Mouse (Mus musculus) midbrain, embryonic 13.5 days (tissue): ENCODE results near the gene Nlrp3. TPM values are rescaled to one million over a fixed set of nuclear protein-coding genes. Genes with fewer than 3 reads are reported as not detected.
"Not testable (repeated sequence)": the region's sequence is repeated elsewhere in the genome, so short reads cannot be mapped to it uniquely, and the experiment has no call there.

Experiments used
- ATAC-seq: fragments of 200-750 bp; cut with Nextera tagmentation; 2 replicates; pipeline ENCODE4 v1.8.0; 2017; ENCODE audit warnings: mild to moderate bottlenecking, moderate TSS enrichment, moderate library complexity
- H3K27ac ChIP-seq: fragments of 300-500 bp; sonication (generic); 2 replicates; pipeline ENCODE4 v1.5.1; 2015; ENCODE audit warnings: inconsistent platforms, mild to moderate bottlenecking, moderate library complexity
- H3K27me3 ChIP-seq: fragments of 300-500 bp; sonication (generic); 2 replicates; pipeline ENCODE4 v1.6.1; 2015; ENCODE audit warnings: mild to moderate bottlenecking, inconsistent platforms
- H3K36me3 ChIP-seq: fragments of 300-500 bp; sonication (generic); 2 replicates; pipeline ENCODE4 v1.6.1; 2015; ENCODE audit warnings: mild to moderate bottlenecking, inconsistent platforms
- H3K4me1 ChIP-seq: fragments of 300-500 bp; sonication (generic); replicated peaks from 2 replicates; pipeline ENCODE4 v1.6.1; 2015; ENCODE audit warnings: inconsistent platforms
- H3K4me2 ChIP-seq: fragments of 300-500 bp; sonication (generic); replicated peaks from 2 replicates; pipeline ENCODE4 v1.6.1; 2015; ENCODE audit warnings: moderate library complexity, mild to moderate bottlenecking, inconsistent platforms
- H3K4me3 ChIP-seq: fragments of 300-500 bp; sonication (generic); replicated peaks from 2 replicates; pipeline ENCODE4 v1.5.1; 2015; ENCODE audit warnings: mild to moderate bottlenecking, inconsistent platforms
- H3K9ac ChIP-seq: fragments of 300-500 bp; sonication (generic); replicated peaks from 2 replicates; pipeline ENCODE4 v1.6.1; 2015; ENCODE audit warnings: mild to moderate bottlenecking, inconsistent platforms
- H3K9me3 ChIP-seq: fragments of 300-500 bp; sonication (generic); 2 replicates; pipeline ENCODE4 v1.6.1; 2016; ENCODE audit warnings: mild to moderate bottlenecking, inconsistent platforms
- WGBS: fragments of 180-500 bp; shearing (Covaris S2); methylation state at CpG from one replicate; pipeline ENCODE4 v1.1.7; 2015; 5-methylcytosine and 5-hydroxymethylcytosine counted together
- polyA plus RNA-seq: library from polyadenylated mRNA; unstranded; fragments of >200 nt; fragmentation: Nextera tagmentation; extraction: Ambion mirVana; gene quantifications from 2 replicates; pipeline ENCODE4 v1.2.1, GENCODE M21; 2015

The Nlrp3 gene
- polyA plus RNA-seq, 1 experiment from 2014 or later, result 0.04 TPM

DNA sequence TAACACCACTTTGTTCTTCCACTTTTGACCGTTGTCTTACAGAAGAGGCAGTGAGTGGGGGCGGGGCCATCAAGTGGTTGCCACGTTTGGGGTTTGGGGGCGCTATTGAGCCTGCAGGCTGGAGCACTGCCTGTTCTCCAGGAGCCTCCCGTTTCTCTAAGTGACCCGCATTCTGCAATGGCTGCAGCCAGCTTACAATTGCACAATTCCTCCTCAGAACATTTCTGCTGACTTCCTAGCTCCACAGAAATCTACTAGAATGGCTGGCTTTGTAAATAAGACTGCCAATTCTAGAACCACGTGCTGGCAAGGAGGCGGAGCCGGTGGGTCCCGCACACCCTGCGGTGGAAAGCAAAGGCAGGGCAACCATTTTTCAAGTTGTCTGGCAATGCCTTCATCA, 3.0 kb upstream of the Nlrp3 start:
- Histone ChIP-seq H3K27me3 (no peaks in the 10 kb centered on the region), H3K4me3 (no peak overlapping the region), H3K9me3 (no peaks in the 10 kb centered on the region), H3K9ac (no peak overlapping the region), H3K27ac (no peak overlapping the region), H3K4me2 (no peak overlapping the region), H3K36me3 (no peaks in the 10 kb centered on the region), H3K4me1 (no peaks in the 10 kb centered on the region)
- WGBS, result 46% methylated on average over 11 of the region's 11 CpGs
- ATAC-seq, result no peak

DNA sequence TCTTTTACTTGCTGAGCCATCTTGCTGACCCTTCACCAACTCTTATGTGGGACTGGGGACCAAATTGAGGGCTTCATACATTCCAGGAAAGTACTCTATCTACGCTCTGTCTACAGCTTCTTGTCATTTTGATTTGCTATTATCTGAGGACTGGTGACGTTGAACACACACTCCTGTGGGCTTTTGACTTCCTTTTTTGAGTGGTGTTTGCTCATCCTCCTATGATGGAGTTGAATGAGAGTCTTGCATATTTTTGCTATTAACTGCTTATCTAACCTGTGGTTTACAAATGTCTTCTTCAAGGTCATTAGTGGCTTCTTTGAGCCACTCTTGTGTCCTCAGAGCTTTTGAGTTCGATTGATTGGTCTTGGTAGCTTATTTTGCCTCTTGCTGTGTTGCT, 1.2 kb upstream of the Nlrp3 start:
- no peaks in the 10 kb centered on the region for H3K27me3 ChIP-seq
- ATAC-seq, result no peak
- no peak overlapping the region for H3K9ac ChIP-seq
- no peaks in the 10 kb centered on the region for H3K9me3 ChIP-seq
- H3K36me3 ChIP-seq, result no peaks in the 10 kb centered on the region
- H3K4me1 ChIP-seq, result no peaks in the 10 kb centered on the region
- H3K4me2 ChIP-seq, result no peak overlapping the region
- WGBS, result 80% methylated on average over 3 of the region's 3 CpGs
- H3K27ac ChIP-seq, result no peak overlapping the region
- H3K4me3 ChIP-seq, result no peak overlapping the region

DNA sequence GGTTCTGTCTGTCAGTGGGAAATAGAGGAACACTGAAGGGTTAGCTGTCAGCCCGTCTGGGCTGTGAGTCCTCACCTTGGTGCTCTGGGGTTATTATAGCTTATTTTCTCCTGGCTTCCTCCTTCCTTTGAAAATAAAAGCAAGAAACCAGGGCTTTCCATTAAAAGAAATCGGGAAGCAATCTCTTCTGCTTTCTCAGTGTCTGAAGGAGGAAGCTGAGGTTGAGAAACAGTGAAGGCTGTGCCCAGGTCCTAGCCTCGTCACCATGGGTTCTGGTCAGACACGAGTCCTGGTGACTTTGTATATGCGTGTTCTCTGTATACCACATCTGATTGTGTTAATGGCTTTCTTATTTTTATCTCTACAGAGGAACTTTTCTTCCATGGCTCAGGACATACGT, 1.1 kb downstream of the Nlrp3 start:
- Histone ChIP-seq H3K4me2 (no peak overlapping the region), H3K27me3 (no peaks in the 10 kb centered on the region), H3K4me3 (no peak overlapping the region), H3K9ac (no peak overlapping the region), H3K9me3 (no peaks in the 10 kb centered on the region), H3K4me1 (no peaks in the 10 kb centered on the region), H3K27ac (no peak overlapping the region), H3K36me3 (no peaks in the 10 kb centered on the region)
- WGBS, result 87% methylated on average over 6 of the region's 6 CpGs
- no peak for ATAC-seq

DNA sequence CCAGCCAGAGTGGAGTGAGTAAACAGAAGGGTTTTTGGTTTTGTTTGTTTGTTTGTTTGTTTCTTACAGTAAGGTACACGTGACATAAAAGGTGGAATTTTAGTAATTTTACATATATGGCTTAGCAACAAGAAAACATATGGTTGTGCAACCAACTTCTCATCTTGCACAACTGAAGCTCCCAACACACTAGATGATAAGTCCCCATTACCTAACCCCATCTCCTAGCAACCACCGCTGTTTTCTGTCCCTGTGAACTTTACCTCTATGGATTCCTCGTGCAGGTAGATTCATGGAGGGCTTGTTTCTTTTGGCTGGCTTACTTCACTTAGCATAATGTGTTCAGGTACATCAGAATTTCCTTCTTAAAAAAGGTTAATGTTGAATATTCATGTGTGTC, 2.0 kb downstream of the Nlrp3 start:
- Histone ChIP-seq H3K4me1 (no peaks in the 10 kb centered on the region), H3K4me3 (no peak overlapping the region), H3K9ac (no peak overlapping the region), H3K36me3 (no peaks in the 10 kb centered on the region), H3K27me3 (no peaks in the 10 kb centered on the region), H3K27ac (no peak overlapping the region), H3K4me2 (no peak overlapping the region), H3K9me3 (no peaks in the 10 kb centered on the region)
- no peak for ATAC-seq
- WGBS, result 77% methylated on average over 3 of the region's 3 CpGs

DNA sequence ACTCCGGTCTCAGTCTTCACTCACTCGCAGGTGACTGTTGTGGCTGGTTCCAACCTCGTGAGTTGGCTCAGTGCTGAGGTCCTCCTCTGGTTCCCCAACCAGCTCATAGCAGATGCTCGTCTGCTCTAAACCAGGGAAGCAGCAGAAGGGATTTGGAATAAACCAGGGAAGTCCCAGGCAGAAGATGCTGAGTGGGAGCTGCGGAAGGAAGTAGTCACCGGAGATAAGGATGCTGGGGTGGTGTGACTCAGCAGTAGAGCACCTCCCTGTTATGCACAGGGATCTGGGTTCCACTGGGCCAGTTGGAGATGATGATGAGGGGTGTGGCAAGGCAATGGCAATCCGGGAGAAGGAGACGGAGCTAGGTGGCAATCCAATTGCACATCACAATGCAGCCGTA, 2.6 kb downstream of the Nlrp3 start:
- H3K9me3 ChIP-seq, result no peaks in the 10 kb centered on the region
- H3K27me3 ChIP-seq, result no peaks in the 10 kb centered on the region
- no peaks in the 10 kb centered on the region for H3K4me1 ChIP-seq
- 85% methylated on average over 9 of the region's 9 CpGs for WGBS
- H3K36me3 ChIP-seq, result no peaks in the 10 kb centered on the region
- ATAC-seq, result no peak
- H3K9ac ChIP-seq, result no peak overlapping the region
- H3K27ac ChIP-seq, result no peak overlapping the region
- H3K4me3 ChIP-seq, result no peak overlapping the region
- no peak overlapping the region for H3K4me2 ChIP-seq

DNA sequence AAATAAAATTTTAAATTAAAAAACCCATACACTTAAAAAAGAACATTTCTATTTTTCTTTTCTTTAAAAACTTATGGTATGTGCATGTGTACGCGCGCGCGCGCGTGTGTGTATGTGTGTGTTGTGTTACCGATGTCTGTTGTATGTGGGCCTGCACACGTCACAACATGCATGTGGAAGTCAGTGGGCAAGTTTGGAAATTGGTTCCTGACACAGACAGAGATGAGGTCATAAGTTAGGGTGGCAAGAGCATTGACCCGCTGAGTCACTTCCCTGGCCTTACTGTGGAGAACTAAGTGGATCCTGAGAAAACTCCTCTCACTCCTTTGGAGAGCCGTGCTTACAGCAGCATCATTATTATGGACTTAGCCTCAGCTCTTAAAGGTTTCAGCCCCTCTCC, 12.8 kb downstream of the Nlrp3 start:
- WGBS, result 92% methylated on average over 11 of the region's 11 CpGs
- H3K9ac ChIP-seq, result no peak overlapping the region
- no peak overlapping the region for H3K27ac ChIP-seq
- H3K36me3 ChIP-seq, result no peaks in the 10 kb centered on the region
- H3K4me2 ChIP-seq, result no peak overlapping the region
- H3K4me1 ChIP-seq, result no peaks in the 10 kb centered on the region
- no peaks in the 10 kb centered on the region for H3K27me3 ChIP-seq
- H3K9me3 ChIP-seq, result no peaks in the 10 kb centered on the region
- no peak overlapping the region for H3K4me3 ChIP-seq
- ATAC-seq, result no peak

DNA sequence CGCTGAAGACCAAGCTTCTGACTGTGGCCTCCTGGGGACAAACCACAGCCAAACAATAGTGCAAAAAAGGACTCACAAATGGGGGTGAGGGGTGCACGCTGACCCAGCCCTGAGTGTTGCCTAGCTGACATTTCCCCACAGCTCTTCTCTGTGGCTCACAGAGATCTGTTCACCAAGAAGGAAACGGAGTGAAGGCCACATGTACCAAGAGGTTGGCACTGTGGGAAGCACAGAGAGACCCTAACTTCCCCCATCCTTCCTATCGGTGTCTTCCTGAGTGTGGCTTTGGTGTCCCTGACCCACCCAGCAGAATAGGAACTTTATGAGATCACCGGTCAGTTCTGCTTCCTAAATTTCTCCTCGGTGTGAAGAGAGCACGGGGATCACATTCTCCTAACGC, 13.2 kb downstream of the Nlrp3 start:
- Histone ChIP-seq H3K27me3 (no peaks in the 10 kb centered on the region), H3K4me1 (no peaks in the 10 kb centered on the region), H3K9me3 (no peaks in the 10 kb centered on the region), H3K4me3 (no peak overlapping the region), H3K4me2 (no peak overlapping the region), H3K27ac (no peak overlapping the region), H3K9ac (no peak overlapping the region), H3K36me3 (no peaks in the 10 kb centered on the region)
- no peak for ATAC-seq
- 74% methylated on average over 8 of the region's 8 CpGs for WGBS

DNA sequence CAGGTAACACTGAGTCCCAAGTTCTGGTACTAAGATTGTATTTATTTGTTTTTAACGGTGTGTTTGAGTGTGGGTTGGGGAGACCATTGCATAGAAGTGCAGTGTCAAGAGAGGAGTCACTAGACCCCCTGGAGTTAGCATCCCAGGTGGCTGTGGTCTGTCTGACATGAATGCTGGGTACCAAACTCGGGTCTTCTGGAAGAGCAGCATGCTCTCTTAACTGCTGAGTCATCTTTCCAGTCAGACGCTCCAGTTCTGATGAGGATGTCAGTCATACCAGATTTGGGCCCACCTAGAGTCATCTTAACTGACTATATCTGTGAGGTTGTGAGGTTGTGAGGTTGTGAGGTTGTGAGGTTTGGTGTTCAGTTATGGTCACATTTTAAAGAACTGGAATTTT, 19.5 kb downstream of the Nlrp3 start:
- H3K9ac ChIP-seq, result no peak overlapping the region
- no peaks in the 10 kb centered on the region for H3K4me1 ChIP-seq
- no peak for ATAC-seq
- H3K27me3 ChIP-seq, result no peaks in the 10 kb centered on the region
- no peak overlapping the region for H3K4me2 ChIP-seq
- H3K27ac ChIP-seq, result no peak overlapping the region
- WGBS, result 68% methylated on average over 3 of the region's 3 CpGs
- H3K9me3 ChIP-seq, result no peaks in the 10 kb centered on the region
- H3K36me3 ChIP-seq, result no peaks in the 10 kb centered on the region
- H3K4me3 ChIP-seq, result no peak overlapping the region

DNA sequence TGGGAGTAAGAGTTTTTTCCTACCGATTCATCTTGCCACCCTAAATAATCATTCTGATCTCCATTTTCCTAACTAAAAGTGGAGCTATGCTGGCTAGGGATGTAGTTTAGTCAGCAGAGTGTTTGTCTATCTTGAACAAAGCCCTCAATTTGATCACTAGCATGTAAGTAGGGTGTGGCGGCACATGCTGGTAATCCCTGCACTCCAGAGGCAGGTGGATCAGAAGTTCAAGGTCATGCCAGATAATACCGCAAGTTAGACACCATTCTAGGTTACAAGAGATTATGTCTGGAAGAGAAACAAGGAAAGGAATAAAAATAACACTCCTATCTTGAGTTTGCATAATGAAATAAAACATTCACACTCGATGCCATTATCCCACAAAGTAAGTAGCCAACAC, 21.0 kb downstream of the Nlrp3 start:
- no peak for ATAC-seq
- no peaks in the 10 kb centered on the region for H3K4me1 ChIP-seq
- no peak overlapping the region for H3K9ac ChIP-seq
- no peak overlapping the region for H3K4me2 ChIP-seq
- H3K27ac ChIP-seq, result no peak overlapping the region
- H3K36me3 ChIP-seq, result no peaks in the 10 kb centered on the region
- H3K9me3 ChIP-seq, result no peaks in the 10 kb centered on the region
- 95% methylated on average over 4 of the region's 4 CpGs for WGBS
- H3K27me3 ChIP-seq, result no peaks in the 10 kb centered on the region
- no peak overlapping the region for H3K4me3 ChIP-seq

DNA sequence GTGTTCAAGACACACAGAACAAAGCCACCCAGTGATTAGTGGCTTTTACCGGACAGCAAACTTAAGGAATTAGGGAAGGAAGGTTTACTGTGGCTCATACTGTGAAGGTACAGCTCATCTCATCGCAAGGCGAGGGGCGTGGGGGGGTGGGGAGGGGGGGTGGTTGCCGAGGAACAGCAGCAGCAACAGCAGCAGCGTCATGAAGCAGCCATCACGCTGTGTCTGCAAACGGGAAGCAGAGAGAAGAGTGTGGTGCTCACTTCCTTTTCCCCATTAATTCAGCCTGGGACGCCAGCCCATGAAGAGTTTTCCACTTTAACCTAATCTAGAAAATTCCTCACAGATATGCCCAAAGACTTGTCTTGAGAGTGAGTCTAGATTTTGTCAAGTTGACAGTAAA, 21.5 kb downstream of the Nlrp3 start:
- Histone ChIP-seq H3K4me3 (no peak overlapping the region), H3K9me3 (no peaks in the 10 kb centered on the region), H3K4me2 (no peak overlapping the region), H3K27ac (no peak overlapping the region), H3K9ac (no peak overlapping the region), H3K4me1 (no peaks in the 10 kb centered on the region), H3K27me3 (no peaks in the 10 kb centered on the region), H3K36me3 (no peaks in the 10 kb centered on the region)
- 61% methylated on average over 9 of the region's 9 CpGs for WGBS
- ATAC-seq, result no peak

DNA sequence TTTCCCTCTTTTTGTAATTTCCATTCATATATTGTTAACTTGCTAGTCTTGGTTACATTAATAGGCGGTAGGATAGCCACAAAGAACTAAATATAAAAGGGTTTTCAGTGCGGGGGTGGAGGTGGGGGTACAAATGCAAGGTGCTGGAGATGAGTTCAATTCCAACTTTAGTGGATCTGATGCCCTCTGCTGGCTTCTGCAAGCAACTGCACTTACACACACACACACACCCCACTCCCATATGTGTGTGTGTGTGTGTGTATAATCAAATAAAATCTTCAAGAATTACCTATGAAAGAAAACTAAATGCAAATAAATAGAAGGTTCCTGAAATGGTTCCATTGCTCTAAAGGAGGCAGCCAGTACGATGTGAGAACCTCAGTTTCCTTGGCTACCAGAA, 27.9 kb downstream of the Nlrp3 start:
- H3K9me3 ChIP-seq, result no peaks in the 10 kb centered on the region
- WGBS, result 63% methylated on average over 3 of the region's 3 CpGs
- H3K4me1 ChIP-seq, result no peaks in the 10 kb centered on the region
- H3K27ac ChIP-seq, result no peak overlapping the region
- no peaks in the 10 kb centered on the region for H3K27me3 ChIP-seq
- no peaks in the 10 kb centered on the region for H3K36me3 ChIP-seq
- ATAC-seq, result no peak
- no peak overlapping the region for H3K4me3 ChIP-seq
- H3K4me2 ChIP-seq, result no peak overlapping the region
- no peak overlapping the region for H3K9ac ChIP-seq

DNA sequence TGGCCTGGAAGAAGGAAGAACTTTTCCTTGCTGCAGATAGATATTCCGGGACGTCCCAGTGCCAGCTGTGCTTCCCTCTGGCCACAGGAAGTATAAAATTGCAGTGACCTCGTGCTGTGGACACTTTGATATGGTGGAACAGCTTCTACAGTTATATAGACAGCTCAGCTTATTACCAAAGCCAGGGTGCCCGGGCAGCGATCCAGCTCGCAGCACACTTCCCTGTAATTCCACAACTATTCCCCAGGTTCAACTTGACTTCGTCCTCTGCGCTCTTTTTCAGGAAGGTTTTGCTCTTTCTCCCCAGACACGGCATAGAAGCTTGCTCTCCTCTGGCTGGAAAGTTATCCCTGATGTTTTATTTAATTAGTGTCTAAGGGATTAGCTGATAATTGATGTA, 34.4 kb downstream of the Nlrp3 start:
- no peak overlapping the region for H3K4me2 ChIP-seq
- H3K27me3 ChIP-seq, result no peaks in the 10 kb centered on the region
- ATAC-seq, result no peak
- H3K9me3 ChIP-seq, result no peaks in the 10 kb centered on the region
- no peak overlapping the region for H3K9ac ChIP-seq
- H3K4me3 ChIP-seq, result no peak overlapping the region
- H3K27ac ChIP-seq, result no peak overlapping the region
- WGBS, result 74% methylated on average over 9 of the region's 9 CpGs
- H3K36me3 ChIP-seq, result no peaks in the 10 kb centered on the region
- H3K4me1 ChIP-seq, result no peaks in the 10 kb centered on the region

DNA sequence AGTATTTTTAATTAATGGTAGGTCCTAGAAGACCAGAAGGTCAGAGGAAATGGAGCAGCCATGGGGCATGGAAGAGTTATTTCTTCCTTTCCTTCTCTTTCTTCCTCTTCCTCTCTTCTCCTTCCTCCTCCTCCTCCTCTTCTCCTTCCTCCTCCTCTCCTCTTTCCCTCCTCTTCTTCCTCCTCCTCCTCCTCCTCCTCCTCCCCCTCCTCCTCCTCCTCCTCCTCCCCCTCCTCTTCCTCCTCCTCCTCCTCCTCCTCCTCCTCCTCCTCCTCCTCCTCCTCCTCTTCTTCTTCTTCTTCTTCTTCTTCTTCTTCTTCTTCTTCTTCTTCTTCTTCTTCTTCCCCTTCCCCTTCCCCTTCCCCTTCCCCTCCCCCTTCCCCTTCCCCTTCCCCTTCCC, 34.8 kb downstream of the Nlrp3 start, which contains the start of gene Olfr222:
TSS of gene Olfr222 (minus strand) at position 101 of the 400 bp plus-strand sequence.
- H3K27me3 ChIP-seq, H3K9ac ChIP-seq, H3K4me2 ChIP-seq, ATAC-seq, H3K4me3 ChIP-seq, H3K4me1 ChIP-seq, H3K9me3 ChIP-seq, H3K27ac ChIP-seq, H3K36me3 ChIP-seq: not testable (repeated sequence)
